Mouse (Mus musculus): ENCODE data around the gene Fam83f. TPM values are rescaled to one million over a fixed set of nuclear protein-coding genes. Genes with fewer than 3 reads are reported as not detected.

Gene Fam83f
- polyA plus RNA-seq, 1 experiment from 2014 or later: 0.39 TPM

GRCm38 (mm10) chr15:80697564-80697963 is 25.9 kb downstream of the Fam83f start:
- H3K9ac ChIP-seq (ENCODE audit: low read depth, low read length): peak overlapping the region; percentile 24; the same call in 1 of the 2 replicates
- H3K27ac ChIP-seq (ENCODE audit: low read depth, low read length): no peak overlapping the region
- H3K4me1 ChIP-seq (ENCODE audit: control insufficient read depth, insufficient read depth, low read depth, low read length): peaks cover 15% of the 10 kb centered on the region
- H3K36me3 ChIP-seq (ENCODE audit: control insufficient read depth, insufficient read depth, low read length): no peaks in the 10 kb centered on the region
- no peak for ATAC-seq
- no peaks in the 10 kb centered on the region for H3K9me3 ChIP-seq (ENCODE audit: control insufficient read depth, low read length)
- 53% methylated on average over 5 of the region's 5 CpGs for WGBS
- no peak overlapping the region for H3K4me2 ChIP-seq (ENCODE audit: low read length)
- no peaks in the 10 kb centered on the region for H3K27me3 ChIP-seq (replicated peaks; ENCODE audit: control insufficient read depth, insufficient read depth, low read length)
- H3K4me3 ChIP-seq (ENCODE audit: low read length): no peak overlapping the region

- Histone ChIP-seq H3K36me3 (ENCODE audit: control insufficient read depth, insufficient read depth, low read length) (no peaks in the 10 kb centered on the region), H3K9me3 (ENCODE audit: control insufficient read depth, low read length) (no peaks in the 10 kb centered on the region), H3K27ac (ENCODE audit: low read depth, low read length) (no peak overlapping the region), H3K27me3 (replicated peaks; ENCODE audit: control insufficient read depth, insufficient read depth, low read length) (no peaks in the 10 kb centered on the region), H3K4me1 (ENCODE audit: control insufficient read depth, insufficient read depth, low read depth, low read length) (peaks cover 6% of the 10 kb centered on the region; the same call in 1 of the 2 replicates), H3K4me3 (ENCODE audit: low read length) (no peak overlapping the region), H3K9ac (ENCODE audit: low read depth, low read length) (no peak overlapping the region), H3K4me2 (ENCODE audit: low read length) (no peak overlapping the region)
- WGBS: 73% methylated on average over 8 of the region's 8 CpGs
- ATAC-seq: no peak
Measured at GRCm38 (mm10) chr15:80701481-80702257, 30.0 kb downstream of the Fam83f start.

- H3K4me2 ChIP-seq (ENCODE audit: low read length): no peak overlapping the region
- 86% methylated on average over 5 of the region's 5 CpGs for WGBS
- H3K9ac ChIP-seq (ENCODE audit: low read depth, low read length): no peak overlapping the region
- peaks cover 11% of the 10 kb centered on the region for H3K4me1 ChIP-seq (ENCODE audit: control insufficient read depth, insufficient read depth, low read depth, low read length)
- H3K4me3 ChIP-seq (ENCODE audit: low read length): no peak overlapping the region
- no peaks in the 10 kb centered on the region for H3K9me3 ChIP-seq (ENCODE audit: control insufficient read depth, low read length)
- no peak for ATAC-seq
- H3K36me3 ChIP-seq (ENCODE audit: control insufficient read depth, insufficient read depth, low read length): no peaks in the 10 kb centered on the region
- H3K27me3 ChIP-seq (replicated peaks; ENCODE audit: control insufficient read depth, insufficient read depth, low read length): no peaks in the 10 kb centered on the region
- no peak overlapping the region for H3K27ac ChIP-seq (ENCODE audit: low read depth, low read length)
Measured at GRCm38 (mm10) chr15:80702910-80703309, 31.3 kb downstream of the Fam83f start.

- Histone ChIP-seq H3K36me3 (ENCODE audit: control insufficient read depth, insufficient read depth, low read length) (no peaks in the 10 kb centered on the region), H3K4me2 (ENCODE audit: low read length) (no peak overlapping the region), H3K27ac (ENCODE audit: low read depth, low read length) (no peak overlapping the region), H3K9ac (ENCODE audit: low read depth, low read length) (no peak overlapping the region), H3K4me3 (ENCODE audit: low read length) (no peak overlapping the region), H3K9me3 (ENCODE audit: control insufficient read depth, low read length) (no peaks in the 10 kb centered on the region), H3K4me1 (ENCODE audit: control insufficient read depth, insufficient read depth, low read depth, low read length) (peaks cover 11% of the 10 kb centered on the region), H3K27me3 (replicated peaks; ENCODE audit: control insufficient read depth, insufficient read depth, low read length) (no peaks in the 10 kb centered on the region)
- no peak for ATAC-seq
- WGBS: 86% methylated on average over 2 of the region's 2 CpGs
Measured at GRCm38 (mm10) chr15:80703495-80703894, 31.8 kb downstream of the Fam83f start.

- no peaks in the 10 kb centered on the region for H3K27me3 ChIP-seq (replicated peaks; ENCODE audit: control insufficient read depth, insufficient read depth, low read length)
- H3K9ac ChIP-seq (ENCODE audit: low read depth, low read length): no peak overlapping the region
- peak overlapping the region; percentile 50 for H3K4me2 ChIP-seq (ENCODE audit: low read length)
- peak; percentile 84 for ATAC-seq
- WGBS: 8% methylated on average over 6 of the region's 7 CpGs
- H3K27ac ChIP-seq (ENCODE audit: low read depth, low read length): no peak overlapping the region
- H3K4me3 ChIP-seq (ENCODE audit: low read length): no peak overlapping the region; the same call in 1 of the 2 replicates
- peaks cover 12% of the 10 kb centered on the region for H3K4me1 ChIP-seq (ENCODE audit: control insufficient read depth, insufficient read depth, low read depth, low read length)
- no peaks in the 10 kb centered on the region for H3K36me3 ChIP-seq (ENCODE audit: control insufficient read depth, insufficient read depth, low read length)
- no peaks in the 10 kb centered on the region for H3K9me3 ChIP-seq (ENCODE audit: control insufficient read depth, low read length)
Measured at GRCm38 (mm10) chr15:80704267-80704666, 32.6 kb downstream of the Fam83f start.

- Histone ChIP-seq H3K4me1 (ENCODE audit: control insufficient read depth, insufficient read depth, low read depth, low read length) (peaks cover 17% of the 10 kb centered on the region), H3K4me3 (ENCODE audit: low read length) (peak overlapping the region; percentile 25), H3K27ac (ENCODE audit: low read depth, low read length) (peak overlapping the region; percentile 26; the same call in 1 of the 2 replicates), H3K9ac (ENCODE audit: low read depth, low read length) (peak overlapping the region; percentile 5; the same call in 1 of the 2 replicates), H3K9me3 (ENCODE audit: control insufficient read depth, low read length) (no peaks in the 10 kb centered on the region), H3K36me3 (ENCODE audit: control insufficient read depth, insufficient read depth, low read length) (no peaks in the 10 kb centered on the region), H3K4me2 (ENCODE audit: low read length) (peak overlapping the region; percentile 60), H3K27me3 (replicated peaks; ENCODE audit: control insufficient read depth, insufficient read depth, low read length) (no peaks in the 10 kb centered on the region)
- WGBS: 26% methylated on average over 18 of the region's 18 CpGs
- ATAC-seq: no peak
Measured at GRCm38 (mm10) chr15:80705828-80706549, 34.3 kb downstream of the Fam83f start.

GRCm38 (mm10) chr15:80706596-80706995 is 34.9 kb downstream of the Fam83f start:
- no peaks in the 10 kb centered on the region for H3K9me3 ChIP-seq (ENCODE audit: control insufficient read depth, low read length)
- WGBS: 15% methylated on average over 11 of the region's 11 CpGs
- H3K9ac ChIP-seq (ENCODE audit: low read depth, low read length): peak overlapping the region; percentile 2; the same call in 1 of the 2 replicates
- H3K36me3 ChIP-seq (ENCODE audit: control insufficient read depth, insufficient read depth, low read length): no peaks in the 10 kb centered on the region
- ATAC-seq: no peak
- H3K4me1 ChIP-seq (ENCODE audit: control insufficient read depth, insufficient read depth, low read depth, low read length): peaks cover 17% of the 10 kb centered on the region
- peak overlapping the region; percentile 60 for H3K4me2 ChIP-seq (ENCODE audit: low read length)
- H3K4me3 ChIP-seq (ENCODE audit: low read length): peak overlapping the region; percentile 25
- H3K27me3 ChIP-seq (replicated peaks; ENCODE audit: control insufficient read depth, insufficient read depth, low read length): no peaks in the 10 kb centered on the region
- peak overlapping the region; percentile 66 for H3K27ac ChIP-seq (ENCODE audit: low read depth, low read length)

GRCm38 (mm10) chr15:80707088-80707487 is 35.4 kb downstream of the Fam83f start:
- Histone ChIP-seq H3K9ac (ENCODE audit: low read depth, low read length) (no peak overlapping the region), H3K36me3 (ENCODE audit: control insufficient read depth, insufficient read depth, low read length) (no peaks in the 10 kb centered on the region), H3K4me2 (ENCODE audit: low read length) (peak overlapping the region; percentile 60; the same call in 1 of the 2 replicates), H3K4me3 (ENCODE audit: low read length) (no peak overlapping the region), H3K27me3 (replicated peaks; ENCODE audit: control insufficient read depth, insufficient read depth, low read length) (no peaks in the 10 kb centered on the region), H3K27ac (ENCODE audit: low read depth, low read length) (peak overlapping the region; percentile 85), H3K4me1 (ENCODE audit: control insufficient read depth, insufficient read depth, low read depth, low read length) (peaks cover 17% of the 10 kb centered on the region), H3K9me3 (ENCODE audit: control insufficient read depth, low read length) (no peaks in the 10 kb centered on the region)
- peak; percentile 9 for ATAC-seq
- 32% methylated on average over 8 of the region's 8 CpGs for WGBS

GRCm38 (mm10) chr15:80709593-80709992 is 37.9 kb downstream of the Fam83f start:
- no peaks in the 10 kb centered on the region for H3K27me3 ChIP-seq (replicated peaks; ENCODE audit: control insufficient read depth, insufficient read depth, low read length)
- no peak overlapping the region for H3K4me3 ChIP-seq (ENCODE audit: low read length)
- peak overlapping the region; percentile 6; the same call in 1 of the 2 replicates for H3K4me2 ChIP-seq (ENCODE audit: low read length)
- no peaks in the 10 kb centered on the region for H3K9me3 ChIP-seq (ENCODE audit: control insufficient read depth, low read length)
- no peaks in the 10 kb centered on the region for H3K36me3 ChIP-seq (ENCODE audit: control insufficient read depth, insufficient read depth, low read length)
- no peak overlapping the region for H3K9ac ChIP-seq (ENCODE audit: low read depth, low read length)
- WGBS: 35% methylated on average over 6 of the region's 6 CpGs
- no peak for ATAC-seq
- H3K4me1 ChIP-seq (ENCODE audit: control insufficient read depth, insufficient read depth, low read depth, low read length): peaks cover 22% of the 10 kb centered on the region
- no peak overlapping the region for H3K27ac ChIP-seq (ENCODE audit: low read depth, low read length)
